Mouse (Mus musculus) left cerebral cortex, adult 2 months (tissue): ENCODE data around the gene Prrx1. TPM values are rescaled to one million over a fixed set of nuclear protein-coding genes. Genes with fewer than 3 reads are reported as not detected.
A peak's percentile ranks its signal among the peaks of the same experiment; 100 is the strongest.

Experiments used
- DNase-seq, 2 experiments: peaks; one replicate each; pipeline ENCODE4 v3.0.0; 2021 to 2022; ENCODE audit warnings: low spot score in 2 of 2, mixed read lengths in 1 of 2; ENCODE audit errors: extremely low spot score in 1 of 2
- H3K27ac ChIP-seq: fragments of 200-600 bp; 2 replicates; pipeline ENCODE4 v1.8.1; 2022
- H3K4me3 ChIP-seq: fragments of 200-600 bp; 2 replicates; pipeline ENCODE4 v1.8.1; 2022
- CTCF ChIP-seq: fragments of 200-600 bp; IDR thresholded peaks from 2 replicates; pipeline ENCODE4 v1.8.1; 2022; ENCODE audit warnings: antibody characterized with exemption, mild to moderate bottlenecking, moderate library complexity
- intact Hi-C: fragments of 180-260 bp; cut with DNase I; formaldehyde crosslinking; loops from one replicate; pipeline ENCODE4 v1.15.1; 2025
- total RNA-seq, 2 experiments: library from RNA; stranded (reverse); gene quantifications; 2 replicates each; pipeline ENCODE4 v1.2.3; 2021

The Prrx1 gene
- total RNA-seq, 2 experiments from 2014 or later: 4.4 to 6.1 TPM

- TF ChIP-seq CTCF: no peak
- no peak overlapping the region for H3K4me3 ChIP-seq
- intact Hi-C loops: loop anchor here (5.0 kb wide), 1 partner anchor 92 kb away; the partner anchor contains the start of gene Gorab
These were observed 3.3 kb downstream of the Prrx1 start for GRCm38 (mm10) chr1:163310023-163310754.

DNA sequence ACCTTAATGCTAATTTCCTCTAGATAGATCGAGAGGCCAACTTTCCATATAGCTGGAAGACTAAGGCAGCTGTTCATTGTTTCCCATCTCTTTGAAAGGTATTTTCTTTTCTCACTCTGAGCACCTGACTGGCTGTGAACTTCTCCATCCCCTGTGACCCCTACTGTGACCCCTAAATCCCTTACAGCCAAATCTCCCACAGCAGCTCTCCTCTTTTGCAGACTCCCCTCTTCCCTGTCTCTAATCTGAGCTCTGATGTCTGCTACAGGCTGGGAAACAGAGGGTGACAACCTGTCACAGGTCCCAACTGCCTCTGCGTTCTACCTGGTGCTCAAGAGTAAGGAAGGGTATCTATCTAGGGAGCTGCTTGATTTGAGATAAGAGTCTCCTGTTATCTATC lies 4.0 kb downstream of the Prrx1 start:
- Histone ChIP-seq H3K4me3 (no peak overlapping the region), H3K27ac (no peak overlapping the region)
- no peak for DNase-seq
- no peak for TF ChIP-seq CTCF
- intact Hi-C loops: no loop called here

More at GRCm38 (mm10) chr1:163310023-163310754, 3.3 kb downstream of the Prrx1 start:
- DNase-seq: no peak
- no peak overlapping the region for H3K27ac ChIP-seq

DNA sequence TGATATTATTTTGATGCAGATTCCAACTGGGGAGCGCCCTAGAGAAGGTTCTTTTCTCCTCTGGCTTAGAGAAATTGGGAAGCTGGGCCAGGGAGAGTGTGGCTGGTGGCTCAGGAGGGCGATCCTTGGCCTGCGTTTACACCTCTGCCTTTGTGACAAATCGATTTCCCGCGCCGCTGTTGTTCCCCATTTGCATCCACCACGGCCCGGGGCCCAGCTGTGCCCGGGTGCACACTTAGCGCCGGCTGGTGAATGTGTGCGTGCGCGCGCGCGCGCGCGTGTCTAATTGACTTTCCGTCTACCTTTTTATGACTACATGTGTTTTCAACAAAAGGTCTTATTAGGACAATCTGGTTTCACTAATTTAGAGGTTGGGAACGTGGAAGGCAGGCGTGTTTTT lies 4.9 kb downstream of the Prrx1 start:
- H3K4me3 ChIP-seq: no peak overlapping the region
- intact Hi-C loops: no loop called here
- TF ChIP-seq CTCF: no peak

DNA sequence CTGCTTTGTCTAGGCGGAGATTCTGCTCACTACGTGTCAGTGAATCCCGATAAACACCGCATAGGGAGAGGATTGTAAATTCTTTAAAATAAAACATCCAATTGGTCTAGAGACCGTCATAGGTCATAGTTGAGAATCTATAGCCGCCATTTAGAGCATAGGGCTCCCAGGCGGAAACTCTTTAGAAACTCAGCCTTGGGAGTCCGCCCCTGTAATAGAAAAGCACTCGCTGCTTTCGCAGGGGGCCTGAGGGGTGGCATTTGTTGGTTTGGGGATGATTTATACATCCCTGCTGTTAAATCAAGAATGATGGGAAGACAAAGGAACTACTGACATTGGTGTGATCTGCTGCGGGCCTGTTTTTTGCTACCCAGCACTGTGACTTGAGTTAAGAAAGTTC lies 5.8 kb downstream of the Prrx1 start:
- H3K27ac ChIP-seq: no peak overlapping the region
- no peak for DNase-seq
- TF ChIP-seq CTCF: no peak
- intact Hi-C loops: no loop called here
- no peak overlapping the region for H3K4me3 ChIP-seq

More for the DNA sequence above, 4.9 kb downstream of the Prrx1 start:
- no peak overlapping the region for H3K27ac ChIP-seq
- no peak for DNase-seq

DNA sequence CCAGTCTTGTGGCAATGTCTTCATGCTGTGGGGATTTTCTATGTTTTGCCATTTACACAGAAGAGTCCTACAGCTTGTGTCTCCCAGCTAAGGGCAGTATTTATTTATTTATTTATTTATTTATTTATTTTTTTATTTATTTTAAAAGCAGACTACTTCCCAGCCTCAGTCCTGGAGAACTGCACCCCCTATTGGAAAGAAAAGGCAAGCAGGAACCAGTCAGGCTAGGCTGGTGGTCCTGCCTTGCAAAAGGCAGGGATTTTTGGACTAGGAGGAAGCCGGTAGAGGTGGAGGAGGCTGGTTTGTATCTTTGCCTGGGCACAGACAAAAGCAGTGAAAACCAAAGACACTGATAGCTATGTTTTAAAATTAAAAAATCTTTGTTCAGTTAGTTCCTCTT lies 7.6 kb downstream of the Prrx1 start:
- no peak overlapping the region for H3K4me3 ChIP-seq
- TF ChIP-seq CTCF: peak; percentile 25
- DNase-seq: no peak
- intact Hi-C loops: no loop called here
- no peak overlapping the region for H3K27ac ChIP-seq

GRCm38 (mm10) chr1:163304837-163305236 lies 8.7 kb downstream of the Prrx1 start:
- H3K4me3 ChIP-seq: no peak overlapping the region
- TF ChIP-seq CTCF: no peak
- H3K27ac ChIP-seq: no peak overlapping the region
- intact Hi-C loops: no loop called here
- DNase-seq: no peak

DNA sequence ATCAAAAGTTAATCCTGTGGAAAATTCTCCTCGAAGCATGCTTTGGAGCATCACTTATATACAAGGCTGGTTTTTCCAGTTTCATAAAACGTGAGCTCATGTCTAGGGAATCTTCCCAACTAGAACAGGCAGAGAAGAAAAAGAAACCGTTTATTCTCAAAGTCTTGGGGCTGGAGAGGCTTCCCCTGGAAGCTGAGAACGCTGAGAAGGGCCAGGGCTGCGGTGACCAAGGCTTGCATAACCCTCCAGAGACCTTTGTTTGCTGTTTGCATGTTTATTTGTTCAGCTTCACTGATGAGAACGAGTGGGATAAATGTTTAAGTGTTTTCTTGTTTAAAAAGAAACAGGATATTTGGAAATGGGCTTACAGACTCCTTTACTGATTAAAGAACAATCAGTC lies 11.2 kb downstream of the Prrx1 start:
- DNase-seq: no peak
- no peak for TF ChIP-seq CTCF
- no peak overlapping the region for H3K27ac ChIP-seq
- intact Hi-C loops: no loop called here
- no peak overlapping the region for H3K4me3 ChIP-seq

DNA sequence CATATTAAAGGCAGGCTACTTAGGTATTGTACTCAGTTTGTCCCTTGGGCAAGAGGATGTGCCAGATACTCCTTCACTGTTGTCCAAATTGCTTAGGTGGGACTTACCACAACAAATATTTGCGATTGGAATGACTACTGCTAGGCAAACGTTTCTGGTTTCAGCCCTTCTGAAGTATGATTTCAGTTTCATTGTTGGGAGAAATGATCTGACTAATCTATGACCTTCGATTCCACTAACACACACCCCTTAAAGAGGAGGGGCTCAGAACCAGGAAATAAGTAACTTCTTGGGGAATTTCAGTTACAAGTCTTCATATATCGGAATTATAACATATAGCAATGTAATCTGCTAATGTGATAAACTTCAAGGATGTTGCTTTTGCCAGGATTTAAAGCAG lies 20.4 kb downstream of the Prrx1 start:
- no peak for TF ChIP-seq CTCF
- DNase-seq: no peak
- H3K27ac ChIP-seq: no peak overlapping the region
- intact Hi-C loops: no loop called here
- no peak overlapping the region for H3K4me3 ChIP-seq

DNA sequence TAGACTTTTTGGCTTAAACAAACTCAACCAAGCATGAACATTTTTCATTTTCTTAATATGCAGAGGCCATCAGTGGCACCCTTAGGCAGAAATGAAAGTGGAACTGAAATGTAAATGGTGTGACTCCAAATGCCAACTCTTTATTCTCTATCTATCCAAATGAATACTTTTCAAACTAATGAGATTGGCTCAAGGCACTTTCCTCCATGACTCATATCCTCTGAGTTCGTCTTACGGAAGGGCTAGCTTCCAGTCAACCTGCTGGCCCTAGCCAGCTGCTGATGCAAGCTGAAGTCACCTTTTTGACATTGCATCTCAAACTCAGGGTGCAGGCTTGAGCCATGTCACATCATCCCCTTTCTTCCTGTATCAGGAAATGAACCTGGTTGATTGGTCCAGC lies 21.6 kb downstream of the Prrx1 start:
- H3K4me3 ChIP-seq: no peak overlapping the region
- no peak for TF ChIP-seq CTCF
- intact Hi-C loops: no loop called here
- no peak overlapping the region for H3K27ac ChIP-seq
- DNase-seq: no peak

DNA sequence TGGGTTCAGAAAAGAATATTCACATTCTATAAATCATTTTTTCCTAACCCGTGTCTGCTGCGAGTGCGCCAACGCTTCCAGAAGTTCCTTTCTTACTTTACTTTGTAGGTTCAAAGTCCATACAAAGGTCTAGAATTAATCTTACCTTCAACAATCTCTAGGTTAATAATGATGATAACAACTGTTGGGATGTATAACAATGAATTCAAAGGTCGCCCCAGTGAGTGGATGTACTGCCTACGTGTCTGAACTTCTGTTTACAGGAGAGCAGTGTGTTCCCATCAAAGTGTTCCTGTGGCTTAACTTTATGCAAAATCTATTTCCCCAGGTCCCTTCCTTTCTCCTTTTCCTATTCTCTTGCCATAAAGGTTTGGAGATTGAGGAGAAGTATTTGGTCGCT lies 24.4 kb downstream of the Prrx1 start:
- no peak for DNase-seq
- H3K27ac ChIP-seq: no peak overlapping the region
- no peak for TF ChIP-seq CTCF
- intact Hi-C loops: no loop called here
- H3K4me3 ChIP-seq: no peak overlapping the region

DNA sequence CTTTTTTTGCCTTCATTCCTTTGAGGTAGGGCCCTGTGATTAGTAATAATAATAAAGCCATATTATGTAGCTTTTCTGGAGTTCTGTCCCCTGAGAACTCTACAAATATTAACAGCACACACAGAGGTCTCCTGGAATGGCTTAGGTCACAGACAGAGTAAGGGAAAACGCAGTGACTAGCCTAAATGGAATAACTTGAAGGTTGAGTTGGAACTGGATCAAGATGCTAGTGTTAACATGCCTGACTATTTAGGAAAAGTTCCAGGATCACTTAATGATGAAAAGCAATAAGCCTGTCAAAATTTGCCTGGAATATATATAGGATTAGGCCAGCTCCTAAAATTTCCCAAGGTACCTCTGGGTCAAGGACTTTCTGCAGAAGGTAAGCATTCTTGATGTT lies 28.0 kb downstream of the Prrx1 start:
- H3K27ac ChIP-seq: no peak overlapping the region
- no peak for DNase-seq
- TF ChIP-seq CTCF: no peak
- no peak overlapping the region for H3K4me3 ChIP-seq
- intact Hi-C loops: no loop called here

GRCm38 (mm10) chr1:163285136-163285535 lies 28.4 kb downstream of the Prrx1 start:
- intact Hi-C loops: no loop called here
- DNase-seq: no peak
- no peak for TF ChIP-seq CTCF
- H3K27ac ChIP-seq: no peak overlapping the region; the same call in 1 of the 2 replicates
- no peak overlapping the region for H3K4me3 ChIP-seq

DNA sequence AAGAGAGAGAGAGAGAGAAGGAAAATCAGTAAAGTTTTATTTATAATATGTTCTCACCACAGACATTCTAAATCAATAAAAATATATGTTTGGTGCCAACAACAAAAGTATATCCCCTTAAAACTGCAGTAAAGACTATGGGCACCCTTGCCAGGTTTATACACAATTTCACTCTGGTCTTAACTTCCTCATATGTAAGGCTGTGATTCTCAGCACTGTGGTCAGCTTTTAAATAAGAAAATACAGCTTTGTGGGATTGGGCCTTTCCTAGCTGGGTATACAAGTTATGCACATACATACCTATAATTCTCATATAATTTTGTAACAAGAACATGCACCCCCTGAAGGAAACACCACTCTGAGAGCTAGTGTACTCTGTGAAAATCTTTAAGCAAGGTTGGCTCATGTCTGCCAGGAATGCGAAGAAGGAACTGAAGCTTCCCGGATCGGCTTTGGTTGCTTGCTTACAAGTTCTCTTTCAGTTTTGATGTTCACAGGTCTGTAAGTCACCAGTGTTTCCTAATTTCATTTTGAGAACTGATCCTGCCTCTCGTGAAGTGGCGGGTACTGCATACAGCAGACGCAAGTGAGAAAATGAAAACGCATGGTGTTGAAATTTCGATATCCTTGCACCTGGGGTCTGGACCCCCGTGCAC lies 29.4 kb downstream of the Prrx1 start:
- H3K27ac ChIP-seq: no peak overlapping the region
- intact Hi-C loops: no loop called here
- no peak overlapping the region for H3K4me3 ChIP-seq
- TF ChIP-seq CTCF: no peak
- DNase-seq: no peak
